Mouse (Mus musculus) neural tube, embryonic 11.5 days (tissue): ENCODE measurements at regions not wholly inside any gene's neighbourhood (a gene's known extent, or its start where the extent isn't known, plus 50 kb on each side); places are given as distances from the start of the nearest gene placed in this dataset.

ENCODE experiments used
- ATAC-seq: fragments of 200-750 bp; cut with Nextera tagmentation; 2 replicates; pipeline ENCODE4 v1.8.0; 2017; ENCODE audit warnings: moderate number of reproducible peaks, mild to moderate bottlenecking, moderate TSS enrichment, moderate library complexity; ENCODE audit not compliant: insufficient read depth, low FRiP score, low TSS enrichment
- DNase-seq: peaks from one replicate; pipeline ENCODE4 v3.0.0-alpha.2; 2015; ENCODE audit warnings: low spot score
- H3K27ac ChIP-seq: fragments of 300-500 bp; sonication (generic); 2 replicates; pipeline ENCODE4 v1.5.1; 2014; ENCODE audit warnings: low read depth, mild to moderate bottlenecking, low read length
- H3K27me3 ChIP-seq: fragments of 300-500 bp; sonication (generic); 2 replicates; pipeline ENCODE4 v1.6.1; 2014; ENCODE audit warnings: mild to moderate bottlenecking, low read length, mixed read lengths; ENCODE audit not compliant: control insufficient read depth, insufficient read depth
- H3K36me3 ChIP-seq: fragments of 300-500 bp; sonication (generic); 2 replicates; pipeline ENCODE4 v1.6.1; 2014; ENCODE audit warnings: mild to moderate bottlenecking, low read length, moderate library complexity, mixed read lengths; ENCODE audit not compliant: control insufficient read depth, insufficient read depth
- H3K4me1 ChIP-seq: fragments of 300-500 bp; sonication (generic); 2 replicates; pipeline ENCODE4 v1.6.1; 2014; ENCODE audit warnings: low read length, mixed read lengths; ENCODE audit not compliant: control insufficient read depth, insufficient read depth
- H3K4me2 ChIP-seq: fragments of 300-500 bp; sonication (generic); 2 replicates; pipeline ENCODE4 v1.6.1; 2014; ENCODE audit warnings: low read depth, mild to moderate bottlenecking, moderate library complexity
- H3K4me3 ChIP-seq: fragments of 300-500 bp; sonication (generic); 2 replicates; pipeline ENCODE4 v1.5.1; 2014; ENCODE audit warnings: low read depth, low read length
- H3K9ac ChIP-seq: fragments of 300-500 bp; sonication (generic); 2 replicates; pipeline ENCODE4 v1.6.1; 2014; ENCODE audit warnings: mild to moderate bottlenecking, low read length
- H3K9me3 ChIP-seq: fragments of 300-500 bp; sonication (generic); 2 replicates; pipeline ENCODE4 v1.6.1; 2016; ENCODE audit warnings: low read length; ENCODE audit not compliant: control insufficient read depth
- WGBS: fragments of 180-500 bp; shearing (Covaris S2); extraction: QIAGEN DNeasy Blood & Tissue Kit; methylation state at CpG from one replicate; pipeline ENCODE4 v1.1.7; 2014; 5-methylcytosine and 5-hydroxymethylcytosine counted together

DNA sequence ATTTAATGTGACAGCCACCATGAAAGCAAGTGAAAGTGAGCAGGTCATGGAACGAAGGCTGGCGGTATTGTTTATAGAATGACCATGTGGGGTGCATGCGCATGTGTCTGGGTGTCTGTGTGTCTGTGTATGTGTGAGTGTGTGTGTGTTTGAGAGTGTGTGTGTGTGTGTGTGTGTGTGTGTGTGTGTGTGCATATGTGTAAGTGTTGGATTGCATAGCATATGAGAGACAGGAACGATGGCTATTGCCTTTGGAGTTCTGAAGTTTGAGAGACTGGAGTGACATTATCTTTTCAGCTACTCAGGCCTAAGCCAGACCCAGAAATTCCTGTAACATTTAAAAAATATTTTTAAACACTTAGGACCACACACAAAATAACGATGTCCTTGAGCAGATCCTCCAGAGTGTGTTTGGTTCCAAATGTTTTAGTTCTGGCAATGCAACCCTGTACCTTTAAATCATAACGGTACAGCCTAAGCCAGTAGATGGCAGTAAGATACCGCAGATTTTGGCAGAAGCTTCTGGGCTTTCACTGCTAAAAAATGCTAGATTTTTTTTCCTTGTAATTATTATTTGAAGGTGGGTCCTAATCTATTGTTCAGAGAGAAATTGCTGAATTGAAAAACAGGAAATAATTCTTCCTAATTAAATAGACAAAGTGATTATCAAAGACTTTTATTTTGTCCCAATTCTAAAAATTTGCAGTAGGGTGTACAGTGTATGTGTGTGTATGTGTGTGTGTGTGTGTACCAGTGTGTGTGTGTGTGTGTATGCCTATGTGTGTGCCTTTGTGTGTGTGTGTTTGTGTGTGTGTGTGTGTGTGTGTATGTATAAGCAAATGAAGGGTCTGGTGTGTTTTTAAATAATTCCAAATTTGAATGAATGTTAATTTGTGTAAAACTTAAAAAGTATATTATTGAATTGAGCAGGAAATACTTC, 228.0 kb upstream of the Arrdc4 start:
- no peaks in the 10 kb centered on the region for H3K4me1 ChIP-seq
- H3K27me3 ChIP-seq, result no peaks in the 10 kb centered on the region
- no peak overlapping the region for H3K27ac ChIP-seq
- ATAC-seq, result no peak
- H3K9me3 ChIP-seq, result no peaks in the 10 kb centered on the region
- no peak overlapping the region for H3K4me3 ChIP-seq
- peak; percentile 64 for DNase-seq
- no peaks in the 10 kb centered on the region for H3K36me3 ChIP-seq
- no peak overlapping the region for H3K4me2 ChIP-seq
- no peak overlapping the region for H3K9ac ChIP-seq
- 61% methylated on average over 7 of the region's 7 CpGs for WGBS

DNA sequence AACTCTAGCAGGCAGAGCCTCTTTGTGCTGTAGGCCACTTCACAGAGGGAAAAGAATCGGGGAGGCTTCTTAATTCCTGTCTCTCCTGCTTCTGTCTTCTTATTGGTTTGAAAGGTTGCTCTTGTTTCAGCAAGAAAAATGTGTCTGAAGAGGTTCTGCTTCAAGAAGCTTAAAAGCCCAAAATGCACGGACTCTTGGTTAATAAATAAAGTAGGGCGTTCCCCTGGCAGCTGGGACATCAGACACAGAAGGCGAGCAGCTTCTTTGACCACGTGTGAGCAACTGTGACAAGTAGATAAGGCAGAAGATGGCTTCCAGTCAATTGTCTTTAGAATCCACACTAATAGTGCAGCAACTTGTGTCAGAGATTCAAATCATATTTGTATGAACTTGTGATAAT, 226.9 kb upstream of the Arrdc4 start:
- WGBS, result 50% methylated on average over 5 of the region's 5 CpGs
- Histone ChIP-seq H3K4me1 (no peaks in the 10 kb centered on the region), H3K4me2 (no peak overlapping the region), H3K9ac (no peak overlapping the region), H3K9me3 (no peaks in the 10 kb centered on the region), H3K36me3 (no peaks in the 10 kb centered on the region), H3K4me3 (no peak overlapping the region), H3K27ac (no peak overlapping the region), H3K27me3 (no peaks in the 10 kb centered on the region)
- DNase-seq (no peak), ATAC-seq (no peak)

DNA sequence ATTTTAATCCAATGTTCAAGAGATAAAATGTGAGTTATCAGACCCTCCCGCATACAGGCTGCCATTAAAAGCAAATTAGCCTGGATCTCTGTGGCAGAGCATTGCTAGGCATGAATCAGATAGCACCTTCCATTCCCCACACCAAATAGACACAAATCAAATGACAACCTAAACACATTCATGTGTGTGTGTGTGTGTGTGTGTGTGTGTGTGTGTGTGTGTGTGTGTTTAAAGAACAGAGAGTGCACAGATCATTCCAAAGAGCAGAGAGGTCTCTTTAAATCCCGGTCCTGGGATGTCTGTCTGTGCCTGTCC, 226.5 kb upstream of the Arrdc4 start:
- WGBS, result 78% methylated on average over 2 of the region's 2 CpGs
- Histone ChIP-seq H3K4me3 (no peak overlapping the region), H3K36me3 (no peaks in the 10 kb centered on the region), H3K4me2 (no peak overlapping the region), H3K27me3 (no peaks in the 10 kb centered on the region), H3K27ac (no peak overlapping the region), H3K9ac (no peak overlapping the region), H3K4me1 (no peaks in the 10 kb centered on the region), H3K9me3 (no peaks in the 10 kb centered on the region)
- no peak for ATAC-seq
- no peak for DNase-seq

DNA sequence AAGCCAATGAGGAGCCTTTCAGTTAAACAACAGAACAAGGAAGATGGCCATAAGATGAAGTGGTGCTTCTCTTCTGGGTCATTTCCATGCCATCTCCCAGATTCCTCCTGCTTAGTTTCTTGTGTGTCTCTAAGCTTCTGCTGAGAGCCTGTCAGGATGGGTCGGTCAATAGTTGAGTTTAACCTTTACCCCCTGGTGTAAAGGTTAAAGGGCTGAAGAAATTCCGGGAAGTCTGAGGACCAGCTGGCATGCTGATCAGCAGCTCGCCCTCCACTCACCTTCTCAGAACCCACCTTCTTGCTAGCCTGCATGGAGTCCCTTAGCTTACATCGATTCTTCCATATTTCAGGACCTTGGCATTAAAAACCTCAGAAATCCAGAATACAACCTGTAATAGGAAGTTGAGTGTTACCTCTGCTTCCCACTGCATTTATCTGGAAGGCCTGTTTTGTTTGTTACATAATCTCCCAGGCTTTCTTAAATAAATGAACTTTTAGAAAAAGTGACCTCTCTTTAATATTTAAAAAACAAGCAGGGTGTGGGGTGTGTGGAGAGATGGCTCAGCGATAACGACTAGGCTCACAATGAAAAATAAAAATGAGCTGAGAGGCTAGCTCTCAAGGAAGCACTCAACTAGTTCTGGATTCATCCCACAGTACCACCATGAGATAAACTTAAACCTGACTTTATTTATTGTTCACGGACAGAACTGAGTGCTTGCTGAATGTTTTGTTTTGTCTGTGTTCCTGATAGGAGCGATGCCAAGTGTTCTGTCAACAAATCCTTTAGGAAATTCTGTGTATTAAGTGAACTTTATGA, 225.9 kb upstream of the Arrdc4 start:
- DNase-seq (no peak), ATAC-seq (no peak)
- Histone ChIP-seq H3K4me3 (no peak overlapping the region), H3K4me2 (no peak overlapping the region), H3K27me3 (no peaks in the 10 kb centered on the region), H3K27ac (no peak overlapping the region), H3K9ac (no peak overlapping the region), H3K36me3 (no peaks in the 10 kb centered on the region), H3K4me1 (no peaks in the 10 kb centered on the region), H3K9me3 (no peaks in the 10 kb centered on the region)
- 73% methylated on average over 8 of the region's 8 CpGs for WGBS

DNA sequence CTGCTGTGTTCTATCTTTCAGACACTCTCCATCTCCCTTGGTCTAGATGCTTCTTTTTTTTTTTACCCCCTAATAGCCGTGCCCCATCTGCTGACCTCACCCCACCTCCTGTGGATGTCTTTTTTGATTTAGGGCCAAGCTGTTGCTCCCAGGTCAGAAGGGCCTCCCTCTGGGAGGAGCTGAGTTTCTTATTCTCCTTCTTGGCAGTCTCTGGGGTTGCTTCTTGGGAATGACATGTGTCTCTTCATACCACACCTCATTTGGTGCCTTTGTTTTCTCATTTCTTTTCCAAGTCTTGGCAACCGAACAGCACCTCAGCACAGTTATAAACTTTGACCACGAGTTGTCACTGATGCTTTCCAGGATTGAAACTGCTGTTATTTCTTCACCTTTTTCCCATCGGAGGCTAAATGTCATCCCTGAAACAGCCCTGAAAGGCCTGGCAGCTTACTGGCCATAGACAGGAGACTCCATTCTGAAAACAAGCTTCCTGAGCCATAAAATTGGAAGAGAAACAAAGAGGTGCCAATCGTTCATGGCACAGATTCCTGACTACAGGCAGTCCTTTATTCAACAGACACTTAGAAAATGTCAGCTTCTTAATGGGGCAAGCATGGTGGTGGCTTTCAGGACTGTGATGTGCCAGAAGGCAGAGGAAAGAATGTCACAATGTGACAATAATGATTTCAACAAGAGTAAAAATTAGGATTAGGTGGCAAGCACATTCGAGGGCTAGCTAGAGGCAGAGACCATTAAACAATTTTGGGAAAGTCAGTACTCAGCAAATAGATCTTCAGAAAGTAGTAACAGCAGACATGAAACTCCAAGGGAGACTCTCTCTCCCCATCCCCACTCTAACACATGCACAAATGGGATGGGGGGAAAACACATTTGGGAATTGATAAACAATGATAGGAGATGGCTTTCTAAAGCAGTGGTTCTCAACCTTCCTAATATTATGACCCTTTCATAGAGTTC, 197.1 kb upstream of the Arrdc4 start:
- Histone ChIP-seq H3K27me3 (no peaks in the 10 kb centered on the region), H3K27ac (no peak overlapping the region), H3K4me1 (peaks cover 2% of the 10 kb centered on the region; the same call in 1 of the 2 replicates), H3K9me3 (no peaks in the 10 kb centered on the region), H3K36me3 (no peaks in the 10 kb centered on the region), H3K4me3 (no peak overlapping the region), H3K9ac (no peak overlapping the region), H3K4me2 (no peak overlapping the region)
- DNase-seq (no peak), ATAC-seq (no peak)
- 12% methylated on average over 6 of the region's 6 CpGs for WGBS

DNA sequence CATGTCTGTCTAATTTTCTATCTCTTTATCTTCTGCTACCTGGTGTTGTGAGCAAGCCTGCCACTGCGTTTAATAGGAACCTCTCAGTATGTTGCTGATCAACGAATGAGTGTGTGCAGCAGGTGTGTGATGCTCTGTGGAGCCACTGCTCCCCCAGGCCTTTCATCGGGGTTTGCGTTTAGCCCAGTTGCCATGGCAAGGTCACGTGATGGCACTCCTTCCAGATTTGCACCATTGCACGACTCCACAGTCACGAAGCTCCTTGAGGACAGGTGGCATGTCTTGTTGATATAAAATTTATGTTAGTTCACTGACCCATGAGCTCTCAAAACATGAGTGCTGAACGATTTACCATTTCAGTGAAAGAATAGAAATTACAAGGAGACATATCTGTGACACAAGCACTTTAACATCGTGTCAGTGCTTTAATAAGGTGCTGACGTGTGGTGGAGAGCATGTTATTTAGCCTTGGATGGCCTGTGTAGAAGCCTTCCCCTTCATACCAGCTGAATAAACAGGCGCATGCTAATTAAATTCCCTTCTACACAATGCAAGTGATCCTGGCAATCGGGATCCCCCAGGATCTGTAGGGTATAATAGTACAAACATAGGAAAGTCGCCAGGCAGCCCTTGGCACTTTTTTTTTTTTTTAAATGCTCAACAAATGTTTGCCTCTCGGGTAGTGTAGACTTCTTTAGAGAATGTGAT, 181.7 kb upstream of the Arrdc4 start:
- Histone ChIP-seq H3K4me2 (no peak overlapping the region), H3K4me1 (no peaks in the 10 kb centered on the region), H3K9ac (no peak overlapping the region), H3K4me3 (no peak overlapping the region), H3K27me3 (no peaks in the 10 kb centered on the region), H3K27ac (no peak overlapping the region), H3K36me3 (no peaks in the 10 kb centered on the region), H3K9me3 (no peaks in the 10 kb centered on the region)
- WGBS, result 56% methylated on average over 14 of the region's 14 CpGs
- peak; percentile 12 for DNase-seq
- no peak for ATAC-seq

DNA sequence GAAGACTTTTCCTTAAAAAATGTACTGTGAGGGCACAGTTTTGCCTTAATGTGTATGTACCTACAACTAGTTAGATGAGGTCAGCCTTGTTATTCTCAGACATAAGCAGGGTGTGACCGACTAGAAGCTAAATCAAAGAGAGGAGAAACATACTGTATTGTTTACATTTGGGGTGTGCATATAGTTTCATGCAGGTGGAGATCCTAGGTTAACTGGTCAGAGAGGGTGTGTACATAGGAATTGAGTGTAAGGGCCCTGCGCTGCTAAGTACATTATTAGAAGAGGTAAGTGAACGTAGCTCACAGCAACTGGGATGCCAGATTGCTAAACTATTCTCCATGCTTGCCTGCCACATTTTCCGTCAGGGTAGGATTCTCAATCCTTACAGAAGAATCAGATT, 180.6 kb upstream of the Arrdc4 start:
- Histone ChIP-seq H3K9me3 (no peaks in the 10 kb centered on the region), H3K4me1 (no peaks in the 10 kb centered on the region), H3K36me3 (no peaks in the 10 kb centered on the region), H3K4me3 (no peak overlapping the region), H3K4me2 (no peak overlapping the region), H3K27ac (no peak overlapping the region), H3K9ac (no peak overlapping the region), H3K27me3 (no peaks in the 10 kb centered on the region)
- no peak for DNase-seq
- 85% methylated on average over 4 of the region's 4 CpGs for WGBS
- no peak for ATAC-seq

DNA sequence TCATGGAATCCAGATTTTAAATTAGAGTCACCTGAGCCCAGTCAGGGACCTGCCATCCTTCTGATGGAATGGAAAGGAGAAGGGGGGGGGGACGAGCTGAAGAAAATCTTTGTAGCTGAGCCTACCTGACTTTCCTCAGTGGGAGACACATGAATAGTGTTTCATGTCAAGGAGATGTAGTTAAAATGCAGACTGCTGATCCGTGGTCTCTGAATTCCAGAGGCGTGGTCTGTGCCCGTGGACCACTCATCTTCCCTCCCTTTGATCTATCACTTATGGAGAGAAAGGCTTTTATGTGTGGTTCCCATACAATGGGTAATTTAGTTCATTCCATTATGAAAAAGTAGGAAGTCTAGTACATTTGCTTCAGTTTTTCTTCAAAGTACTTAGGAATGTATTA, 176.6 kb upstream of the Arrdc4 start:
- H3K4me2 ChIP-seq, result no peak overlapping the region
- ATAC-seq, result no peak
- H3K27ac ChIP-seq, result no peak overlapping the region
- no peaks in the 10 kb centered on the region for H3K36me3 ChIP-seq
- no peaks in the 10 kb centered on the region for H3K4me1 ChIP-seq
- no peak for DNase-seq
- no peak overlapping the region for H3K9ac ChIP-seq
- 57% methylated on average over 4 of the region's 4 CpGs for WGBS
- no peaks in the 10 kb centered on the region for H3K27me3 ChIP-seq
- H3K9me3 ChIP-seq, result no peaks in the 10 kb centered on the region
- no peak overlapping the region for H3K4me3 ChIP-seq
